Mouse (Mus musculus) erythroblast, adult 5-6 weeks (primary cell): ENCODE measurements around the gene Eif2s3x. TPM values are rescaled to one million over a fixed set of nuclear protein-coding genes. Genes with fewer than 3 reads are reported as not detected.

ENCODE experiments used
- total RNA-seq, 2 experiments: library from RNA; stranded (forward) in 1 of 2; stranded (reverse) in 1 of 2; fragments of 150-400 nt in 1 of 2; fragments of 200-764, 138-1000 nt in 1 of 2; gene quantifications; 2 replicates each; pipeline versions ENCODE4 v1.2.3 to v1.2.4; 2015 to 2017; ENCODE audit warnings: low replicate concordance in 2 of 2

Eif2s3x gene
- total RNA-seq, 2 experiments from 2014 or later = 45.9 to 50.3 TPM

Other genes starting within 250 kb of the Eif2s3x start
- not detected in 2 replicates for gene AU015836, start 244.2 kb downstream of the Eif2s3x start, total RNA-seq (2015; ENCODE audit: low replicate concordance)
- gene AU015836, start 244.2 kb downstream of the Eif2s3x start, total RNA-seq (2017; ENCODE audit: low replicate concordance) = not detected in 2 replicates
- gene Zfx, start 89.2 kb downstream of the Eif2s3x start, total RNA-seq (2015; ENCODE audit: low replicate concordance) = 11.1 and 23.6 TPM in 2 replicates
- gene Zfx, start 89.2 kb downstream of the Eif2s3x start, total RNA-seq (2017; ENCODE audit: low replicate concordance) = 12.4 and 25.9 TPM in 2 replicates
- gene Klhl15, start 21.7 kb upstream of the Eif2s3x start, total RNA-seq (2015; ENCODE audit: low replicate concordance) = 6.7 and 15.0 TPM in 2 replicates
- gene Klhl15, start 21.7 kb upstream of the Eif2s3x start, total RNA-seq (2017; ENCODE audit: low replicate concordance) = 4.6 and 5.6 TPM in 2 replicates
- gene Fam90a1b, start 153.9 kb upstream of the Eif2s3x start, total RNA-seq (2015; ENCODE audit: low replicate concordance) = not detected in 2 replicates
- gene Fam90a1b, start 153.9 kb upstream of the Eif2s3x start, total RNA-seq (2017; ENCODE audit: low replicate concordance) = not detected in 2 replicates
- 9.0 and 12.3 TPM in 2 replicates for gene Apoo, start 154.3 kb upstream of the Eif2s3x start, total RNA-seq (2015; ENCODE audit: low replicate concordance)
- gene Apoo, start 154.3 kb upstream of the Eif2s3x start, total RNA-seq (2017; ENCODE audit: low replicate concordance) = 3.2 and 12.0 TPM in 2 replicates